Mouse (Mus musculus) MN1 (cell line): ENCODE results near the gene Gm49387.
A peak's percentile ranks its signal among the peaks of the same experiment; 100 is the strongest.

Source experiments
- DNase-seq: peaks from one replicate; pipeline ENCODE4 v3.0.0-alpha.2; 2016; ENCODE audit warnings: low spot score

Gm49387 gene

GRCm38 (mm10) chr14:31640346-31640889, at the start of gene Gm49387:
Gene Gm49387, minus strand, starts transcription at chr14:31640878.
- DNase-seq = peak; percentile 36

- no peak for DNase-seq
Observed at GRCm38 (mm10) chr14:31686231-31686630, 45.6 kb upstream of the Gm49387 start.

DNA sequence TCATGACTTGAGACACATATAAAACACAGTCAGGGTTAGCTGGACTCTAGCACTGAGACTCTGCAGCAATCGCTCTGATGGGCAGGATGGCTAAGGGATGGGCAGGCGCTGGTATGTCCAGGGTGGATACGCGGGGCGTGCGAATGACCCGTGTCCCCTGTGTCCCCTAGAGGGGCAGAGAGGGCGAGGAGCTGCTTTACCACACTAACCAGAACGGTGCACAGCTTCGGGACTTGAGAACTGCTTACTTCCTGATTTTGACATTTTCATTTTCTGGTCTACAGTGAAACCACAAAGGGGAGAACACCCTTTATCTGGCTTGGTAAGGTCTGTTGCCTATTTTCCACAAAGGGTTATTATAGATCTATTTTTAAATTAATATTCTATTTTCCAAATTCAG, 45.0 kb upstream of the Gm49387 start:
- DNase-seq = no peak

- DNase-seq = no peak
Observed at GRCm38 (mm10) chr14:31684343-31685040, 43.8 kb upstream of the Gm49387 start.

GRCm38 (mm10) chr14:31683610-31684009, 42.9 kb upstream of the Gm49387 start:
- DNase-seq = no peak

DNA sequence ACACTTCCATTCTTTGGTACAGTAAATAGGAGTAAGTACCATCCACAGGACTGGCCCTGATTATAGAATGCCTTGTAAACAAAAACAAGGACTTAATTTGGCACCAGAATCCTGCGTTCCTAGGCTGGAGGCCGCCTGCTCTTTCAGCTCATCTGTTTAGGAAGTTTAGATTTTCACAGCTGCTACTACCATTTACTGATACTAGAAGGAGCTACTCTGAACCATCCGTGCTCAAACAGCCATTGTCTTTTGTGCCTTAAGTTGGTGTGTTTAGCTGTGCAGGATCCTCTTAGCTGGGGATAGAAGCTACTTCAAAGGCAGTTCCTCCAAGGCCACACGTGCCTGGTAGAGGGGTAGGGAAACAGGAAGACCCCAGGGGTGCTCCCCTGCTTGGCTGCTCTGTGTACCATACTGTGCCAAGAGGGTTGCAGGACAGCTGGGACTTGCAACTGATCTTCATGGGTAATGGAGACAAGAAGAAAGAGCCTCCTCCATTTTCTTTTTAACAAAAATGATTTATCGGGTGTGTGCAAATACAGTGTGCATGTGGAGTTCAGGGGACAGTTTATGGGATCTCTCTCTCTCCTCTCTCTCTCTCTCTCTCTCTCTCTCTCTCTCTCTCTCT, 41.4 kb upstream of the Gm49387 start:
- DNase-seq = no peak

GRCm38 (mm10) chr14:31681291-31681690, 40.6 kb upstream of the Gm49387 start:
- no peak for DNase-seq

- no peak for DNase-seq
Observed at GRCm38 (mm10) chr14:31680656-31681055, 40.0 kb upstream of the Gm49387 start.

DNA sequence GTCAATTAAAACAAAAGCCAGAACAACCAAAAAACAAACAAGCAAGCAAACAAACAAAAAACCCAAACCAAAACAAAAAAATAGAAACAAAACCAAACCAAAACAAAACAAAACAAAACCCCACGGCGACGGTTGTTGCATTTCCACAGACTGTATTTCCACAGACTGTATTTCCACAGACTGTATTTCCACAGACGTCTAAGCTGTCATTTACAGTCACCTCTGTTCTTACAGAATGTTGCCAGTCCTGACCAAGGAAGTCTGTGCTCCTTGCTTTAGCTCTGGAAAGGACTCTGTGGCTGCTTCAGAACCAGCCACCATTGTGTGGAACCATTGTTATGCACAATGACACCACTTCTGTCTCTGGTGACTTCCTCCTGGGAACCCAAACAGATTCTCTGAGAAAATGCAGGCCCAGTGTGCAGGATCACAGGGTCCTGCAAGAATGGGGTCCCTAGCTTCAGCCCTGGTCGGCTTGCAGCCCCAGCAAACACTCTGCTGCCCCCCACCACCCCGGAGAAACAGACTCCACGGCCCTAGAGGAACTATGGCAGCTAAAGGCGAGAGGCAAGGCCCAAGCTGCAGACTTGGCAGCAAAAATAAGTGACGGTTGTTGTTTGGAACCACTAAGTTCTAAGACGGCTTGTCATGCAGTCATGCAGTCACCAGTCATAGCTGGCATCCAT, 31.1 kb upstream of the Gm49387 start:
- no peak for DNase-seq

- DNase-seq = peak; percentile 66
Observed at GRCm38 (mm10) chr14:31669642-31670490, 29.2 kb upstream of the Gm49387 start.

- peak; percentile 88 for DNase-seq
Observed at GRCm38 (mm10) chr14:31669161-31669611, 28.5 kb upstream of the Gm49387 start.

DNA sequence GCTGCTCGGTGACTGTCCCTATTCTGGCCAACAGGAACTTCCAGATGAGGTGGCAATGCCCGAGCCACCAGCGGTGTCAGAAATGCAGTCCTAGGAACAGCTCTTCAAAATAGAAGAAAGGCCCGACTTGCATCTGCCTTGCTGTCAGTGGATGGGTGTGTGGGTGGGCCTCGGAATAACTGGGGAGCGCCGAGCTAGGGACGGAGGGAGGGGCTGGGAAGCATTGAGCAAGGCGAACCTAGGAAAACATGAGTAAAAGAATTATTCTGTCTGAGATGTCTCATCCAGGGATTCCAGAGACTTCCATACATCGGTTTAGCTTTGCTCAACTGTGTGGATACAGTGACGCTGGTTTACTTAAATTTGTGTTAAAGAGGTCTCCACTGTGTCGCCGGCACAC, 27.6 kb upstream of the Gm49387 start:
- no peak for DNase-seq

DNA sequence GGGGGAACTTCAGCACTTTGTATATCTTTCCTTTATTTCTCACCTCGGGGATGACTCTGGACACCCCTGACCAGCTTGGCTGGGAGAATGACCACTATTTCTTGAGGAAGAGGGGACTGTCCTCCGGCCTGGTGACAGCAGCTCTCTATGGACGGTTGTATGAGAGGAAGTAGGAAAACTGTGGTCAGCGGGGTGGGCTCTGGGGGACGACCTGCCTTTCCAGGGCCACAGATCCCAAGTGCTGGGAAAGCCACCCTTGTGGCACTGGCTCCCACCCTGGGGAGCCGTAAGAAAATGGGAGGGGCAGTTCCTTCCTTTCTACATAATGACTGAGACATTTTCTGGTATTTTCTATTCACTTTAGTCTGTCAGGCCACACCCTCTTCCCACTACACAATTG, 27.1 kb upstream of the Gm49387 start:
- no peak for DNase-seq

DNA sequence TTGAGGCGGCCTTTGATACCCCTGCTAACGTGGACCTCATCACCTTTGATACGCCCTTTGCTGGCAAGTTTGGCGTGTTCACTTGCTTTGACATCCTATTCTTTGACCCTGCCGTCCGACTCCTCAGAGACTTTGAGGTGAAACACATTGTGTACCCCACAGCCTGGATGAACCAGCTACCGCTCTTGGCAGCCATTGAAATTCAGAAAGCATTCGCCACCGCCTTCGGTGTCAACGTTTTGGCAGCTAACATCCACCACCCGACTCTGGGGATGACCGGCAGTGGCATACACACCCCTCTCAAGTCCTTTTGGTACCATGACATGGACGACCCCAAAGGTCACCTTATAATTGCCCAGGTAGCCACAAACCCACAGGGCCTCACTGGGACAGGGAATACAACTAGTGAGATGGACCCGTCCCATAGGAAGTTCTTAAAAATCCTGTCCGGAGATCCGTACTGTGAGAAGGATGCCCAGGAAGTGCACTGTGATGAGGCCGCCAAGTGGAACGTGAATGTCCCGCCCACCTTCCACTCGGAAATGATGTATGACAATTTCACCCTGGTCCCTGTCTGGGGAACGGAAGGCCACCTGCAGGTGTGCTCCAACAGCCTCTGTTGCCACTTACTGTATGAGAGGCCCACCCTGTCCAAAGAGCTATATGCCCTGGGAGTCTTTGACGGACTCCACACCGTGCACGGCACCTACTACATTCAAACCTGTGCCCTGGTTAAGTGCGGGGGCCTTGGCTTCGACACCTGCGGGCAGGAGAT, 26.4 kb upstream of the Gm49387 start:
- no peak for DNase-seq

GRCm38 (mm10) chr14:31665566-31665940, 24.9 kb upstream of the Gm49387 start:
- DNase-seq = peak; percentile 23

DNA sequence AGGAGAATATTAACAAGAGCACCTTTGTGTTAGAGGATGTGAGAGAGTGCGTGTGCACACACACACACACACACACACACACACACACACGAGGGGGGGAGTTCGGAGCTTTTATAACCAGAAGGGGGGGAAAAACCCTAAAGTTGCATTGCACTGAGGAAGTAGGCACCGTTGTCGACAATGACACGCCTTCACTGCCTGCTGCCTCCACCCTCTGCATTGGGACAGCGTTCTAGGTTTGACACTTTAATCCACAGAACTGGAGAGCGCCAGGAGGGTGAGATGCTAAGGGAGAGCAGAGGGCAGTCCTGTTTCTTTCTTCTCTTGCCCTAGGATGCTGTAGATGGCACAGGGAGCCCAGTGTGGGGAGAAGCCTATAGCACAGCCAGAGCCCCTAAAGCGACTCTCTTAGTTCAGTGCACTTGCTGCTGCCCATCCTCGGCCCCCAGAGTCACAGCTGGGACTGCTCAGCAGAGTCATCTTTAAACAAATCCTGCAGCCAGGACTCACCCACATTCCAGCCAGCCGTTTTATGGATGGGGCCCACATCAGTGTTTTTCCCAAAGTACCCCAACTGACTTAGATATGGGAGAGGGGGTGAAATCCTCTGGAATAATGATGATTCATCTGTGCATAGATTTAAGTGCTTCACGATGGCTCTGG, 24.4 kb upstream of the Gm49387 start:
- DNase-seq = peak; percentile 14

- DNase-seq = peak; percentile 50
Observed at GRCm38 (mm10) chr14:31664100-31664902, 23.6 kb upstream of the Gm49387 start.

DNA sequence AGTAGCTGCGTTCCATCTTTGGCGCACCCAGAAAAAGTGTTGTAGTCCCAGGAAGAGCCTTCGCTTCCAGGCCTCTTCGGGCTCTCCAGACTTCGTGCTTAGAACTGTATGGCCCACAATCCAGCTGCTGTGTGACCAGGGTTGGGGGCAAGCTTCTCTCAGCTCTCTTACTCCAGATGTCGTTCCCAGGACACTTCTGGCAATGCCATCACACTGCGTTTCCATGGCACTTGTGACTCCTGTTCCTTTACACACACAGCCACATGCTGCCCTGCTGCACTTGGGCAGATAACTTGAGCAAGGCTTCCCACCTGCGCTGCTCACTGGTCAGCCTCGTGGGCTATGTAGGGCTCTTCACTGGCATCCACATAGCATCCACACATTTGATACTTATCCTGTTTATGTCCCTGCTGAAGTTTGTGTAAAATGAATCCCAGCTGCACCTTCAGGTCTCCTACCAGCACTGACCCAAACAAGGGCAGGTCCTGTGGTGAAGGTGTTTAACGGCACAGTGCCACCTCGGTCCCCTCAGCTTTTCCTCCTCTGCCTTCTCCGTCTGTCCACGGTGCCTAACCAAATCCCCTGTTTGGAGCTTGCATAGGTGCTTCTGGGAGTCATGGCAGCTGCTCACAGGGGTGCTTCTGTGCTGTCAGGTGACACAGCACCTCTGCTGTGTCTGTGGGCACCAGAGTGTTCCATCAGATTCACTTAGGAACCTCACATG, 22.9 kb upstream of the Gm49387 start:
- DNase-seq = peak; percentile 57
